Mouse (Mus musculus): ENCODE data around the gene Olfr452.

GRCm38 (mm10) chr6:42790949-42791556, 6.2 kb downstream of the Olfr452 start:
- TF ChIP-seq CTCF (IDR thresholded peaks at IDR 0.05) (no peak), POLR2A (IDR thresholded peaks at IDR 0.05; ENCODE audit: insufficient read depth, low read depth, low read length) (no peak), EP300 (IDR thresholded peaks at IDR 0.05; ENCODE audit: insufficient read depth, low read depth, low read length) (no peak)
